Mouse (Mus musculus): ENCODE measurements around the gene Tstd1.

DNA sequence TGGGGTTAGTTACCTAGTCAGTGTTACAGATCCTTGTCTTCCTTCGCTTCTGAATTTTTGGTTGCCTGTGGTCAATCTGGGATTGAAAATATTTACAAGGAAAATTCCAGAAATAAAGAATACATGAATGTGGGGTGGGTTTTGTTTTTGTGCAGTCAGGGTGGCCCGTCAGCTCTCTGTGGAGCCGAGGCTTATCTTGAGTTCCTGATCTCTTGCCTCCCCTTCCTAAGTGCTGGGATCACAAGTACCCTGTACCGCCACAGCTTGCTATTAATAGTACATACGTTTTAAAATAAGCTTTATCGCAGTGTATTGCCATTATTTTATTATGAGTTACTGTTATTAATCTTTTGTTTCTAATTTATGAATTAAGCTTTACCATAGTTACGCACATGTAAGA lies 28.2 kb downstream of the Tstd1 start:
- TF ChIP-seq CTCF (IDR thresholded peaks at IDR 0.05; ENCODE audit: low read depth) (no peak), EP300 (optimal IDR thresholded peaks at IDR 0.05) (no peak)

Measured in stomach, postnatal 0 days (tissue).